Mouse (Mus musculus) gastrocnemius, adult 8-10 months (tissue): ENCODE data around the gene Slc25a4. TPM values are rescaled to one million over a fixed set of nuclear protein-coding genes. Genes with fewer than 3 reads are reported as not detected.

Experiments
- DNase-seq, 2 experiments: peaks; one replicate each; pipeline ENCODE4 v3.0.0; 2022; ENCODE audit warnings: low spot score in 2 of 2
- microRNA-seq: library from miRNA; unstranded; fragments of <30 nt; microRNA quantifications from one replicate; pipeline ENCODE4 v1.2.0, GENCODE M21; 2022
- total RNA-seq, 4 experiments: library from RNA; stranded (reverse); gene quantifications; 2 replicates each; pipeline ENCODE4 v1.2.4; 2022

Gene Slc25a4
- total RNA-seq, 4 experiments from 2014 or later: 2,862 to 3,030 (median 2,917) TPM

DNA sequence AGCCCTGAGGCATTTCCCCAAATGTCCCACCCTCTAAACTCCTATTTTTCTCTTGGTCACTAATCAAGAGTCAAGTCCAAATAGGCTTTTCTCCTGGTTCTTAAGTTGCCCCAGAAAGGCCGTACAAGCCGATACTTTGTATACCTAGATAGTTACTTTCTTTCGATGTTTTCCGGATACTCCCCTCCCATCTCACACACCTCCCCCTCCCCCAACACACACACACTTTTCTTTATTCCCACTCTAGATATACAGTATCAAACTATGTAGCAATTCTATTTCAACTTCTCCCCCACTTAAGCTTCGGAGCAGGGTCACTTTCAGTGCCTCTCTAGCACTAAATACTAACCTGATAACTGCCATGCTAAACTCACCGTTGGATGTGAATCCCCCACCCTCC is 5.0 kb downstream of the Slc25a4 start:
- DNase-seq: no peak

DNA sequence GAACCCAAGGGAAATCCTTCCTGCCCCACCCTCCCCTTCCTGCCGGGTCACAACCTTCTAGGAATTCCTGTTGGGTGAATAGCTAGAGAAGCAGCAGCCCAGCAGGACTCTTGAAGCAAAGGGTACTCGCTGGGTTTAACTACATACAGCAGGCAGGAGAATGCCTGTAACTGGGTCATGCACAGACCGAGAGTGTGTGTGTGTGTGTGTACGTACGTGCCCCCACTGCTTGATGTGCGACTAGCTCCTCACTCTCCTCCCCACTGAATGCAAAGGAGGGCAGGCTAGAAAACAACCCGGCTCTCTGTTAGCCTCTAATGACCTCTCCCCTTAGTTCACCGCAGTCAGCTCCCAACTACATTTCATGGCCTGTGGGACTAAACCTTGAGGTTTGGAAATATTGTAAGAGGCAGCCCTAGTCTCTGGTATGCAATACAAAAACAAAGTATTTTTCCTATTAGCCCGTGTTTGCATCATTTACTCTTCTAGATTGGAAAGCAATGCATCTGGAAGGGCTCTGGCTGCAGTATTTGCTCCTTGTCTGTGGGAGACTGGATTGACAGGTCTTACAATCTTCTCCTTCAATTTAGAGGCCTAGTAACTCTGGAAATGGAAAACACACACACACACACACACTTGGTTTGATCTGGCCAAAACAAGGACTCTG is 6.0 kb downstream of the Slc25a4 start:
- DNase-seq: no peak

DNA sequence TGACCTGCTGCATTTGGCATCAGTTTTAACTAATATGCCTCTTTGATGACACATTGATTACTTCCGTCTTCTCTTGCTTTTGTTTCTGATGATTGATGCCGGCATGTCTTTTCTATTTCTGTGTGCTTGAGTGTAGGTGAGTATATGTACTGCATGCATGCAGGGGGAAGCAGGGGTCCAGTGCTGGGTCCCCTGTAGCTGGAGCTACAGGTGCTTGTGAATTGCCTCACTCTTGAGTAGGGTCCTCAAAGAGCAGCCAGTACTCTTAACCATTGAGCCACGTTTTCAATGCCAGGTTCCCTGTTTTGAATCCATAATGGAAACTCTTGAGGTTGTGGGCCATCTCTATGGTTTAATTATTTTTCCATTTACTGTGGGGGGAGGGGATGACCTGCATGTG is 6.8 kb downstream of the Slc25a4 start:
- no peak for DNase-seq

DNA sequence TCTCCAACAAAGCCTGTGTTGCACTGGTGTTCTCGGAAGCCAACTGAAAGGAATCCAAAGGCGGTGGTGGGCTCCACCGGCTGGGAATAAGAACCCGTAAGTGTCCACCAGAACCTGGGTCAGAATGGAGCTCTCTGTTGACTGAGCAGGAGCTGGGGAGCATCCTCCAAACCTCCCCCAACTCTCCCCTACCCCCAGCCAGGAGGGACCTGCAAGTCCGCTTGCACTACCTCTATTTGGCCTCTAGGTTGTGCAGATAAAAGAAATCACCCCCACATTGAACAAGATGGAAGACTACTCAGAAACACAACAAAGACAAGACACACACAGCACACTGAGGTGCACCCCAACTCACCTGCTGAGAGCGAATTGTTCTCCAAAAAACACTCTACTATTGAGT is 8.7 kb downstream of the Slc25a4 start:
- DNase-seq: no peak

DNA sequence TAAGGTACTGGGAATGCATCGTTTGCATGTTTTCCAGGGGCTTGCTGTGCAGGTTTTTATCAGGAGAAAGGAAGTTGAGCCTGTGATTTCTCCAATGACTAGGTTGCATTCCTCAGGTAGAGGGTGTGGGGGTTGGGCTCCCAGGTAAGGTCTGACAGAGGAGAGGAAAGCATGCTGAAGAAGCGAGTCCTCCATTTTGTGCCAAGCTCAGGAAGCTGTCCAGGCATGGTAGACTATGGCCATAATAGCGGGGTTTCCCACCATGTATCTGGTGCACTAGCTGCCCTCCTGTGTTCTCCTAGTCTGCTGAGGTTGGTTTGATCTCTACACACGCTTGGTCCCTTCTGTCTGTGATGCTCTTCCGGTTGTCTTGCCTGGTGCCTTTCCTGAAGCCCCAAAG is 13.4 kb downstream of the Slc25a4 start:
- DNase-seq: no peak

DNA sequence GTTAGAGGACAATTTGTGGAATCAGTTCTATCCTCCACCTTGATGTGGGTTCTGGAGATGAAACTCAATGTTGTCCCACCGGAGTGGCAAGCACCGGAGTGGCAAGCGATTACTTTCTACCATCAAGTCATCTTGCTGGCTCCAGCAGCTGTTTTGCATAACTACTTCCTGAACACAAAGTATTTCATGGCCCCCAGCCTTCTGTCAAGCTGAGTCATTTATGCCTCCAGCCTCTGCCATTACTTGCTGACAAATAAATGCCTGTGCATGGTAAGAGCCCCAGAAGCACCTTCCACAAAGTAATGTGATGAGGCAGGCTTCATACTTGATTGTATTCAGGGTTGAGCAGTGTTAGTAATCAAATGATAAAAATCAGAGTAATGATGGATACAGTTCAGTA is 14.2 kb downstream of the Slc25a4 start:
- DNase-seq: no peak

DNA sequence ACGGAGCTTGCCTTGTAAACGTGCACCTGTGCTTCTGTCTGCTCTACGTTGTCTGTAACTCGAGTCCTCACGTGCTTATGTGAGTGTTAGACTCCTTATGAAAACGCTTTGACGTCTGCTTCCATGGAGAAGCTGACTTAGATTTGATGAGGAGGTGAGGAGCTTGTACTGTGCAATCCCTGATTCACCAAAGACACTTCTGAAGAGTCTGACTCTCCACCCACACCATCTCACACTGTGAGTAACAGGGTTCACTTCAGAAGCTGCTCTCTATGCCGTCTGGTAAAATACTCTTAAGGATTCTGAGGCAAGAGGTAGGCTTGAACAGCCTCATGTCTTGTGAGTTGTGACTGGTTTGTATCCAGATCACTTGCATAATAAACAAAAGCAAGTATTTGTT is 18.0 kb downstream of the Slc25a4 start:
- DNase-seq: no peak

DNA sequence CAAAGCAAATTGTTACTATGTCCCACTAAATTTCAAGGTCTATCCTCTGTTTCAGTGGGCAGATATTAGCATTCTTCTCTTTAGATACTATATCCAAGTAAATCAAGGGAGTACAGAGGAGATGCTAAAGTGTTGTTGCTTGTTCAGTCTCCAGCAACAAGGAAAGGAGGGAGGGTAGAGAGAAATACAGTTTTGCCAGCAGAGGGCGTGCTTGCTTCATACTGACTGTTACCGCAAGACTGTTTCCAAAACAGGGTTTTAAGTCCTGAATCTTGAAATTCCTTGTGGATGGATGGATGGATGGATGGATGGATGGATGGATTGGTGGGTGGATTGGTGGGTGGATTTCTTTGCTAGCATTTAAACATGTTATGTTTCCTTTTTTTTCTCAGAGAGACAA is 25.7 kb downstream of the Slc25a4 start:
- peak; percentile 22 to 43 for DNase-seq

DNA sequence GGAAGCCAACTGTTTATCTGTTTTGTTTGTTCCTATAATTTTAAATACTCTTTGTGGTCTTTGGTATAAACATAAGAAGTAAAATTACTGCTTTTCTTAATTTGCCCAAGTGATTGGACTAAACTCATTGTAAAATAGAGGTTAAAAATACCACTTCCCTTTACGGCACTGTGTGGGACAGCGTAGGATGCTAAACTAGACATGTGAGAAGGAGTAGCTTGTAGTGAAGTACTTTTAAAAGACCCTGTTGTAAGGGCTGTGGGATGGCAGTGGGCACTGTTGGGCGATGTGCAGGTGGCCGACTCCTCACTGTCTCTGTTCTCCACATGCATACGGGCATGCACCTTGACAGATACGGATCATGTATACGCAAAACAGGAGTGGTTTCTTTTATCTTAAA is 30.9 kb downstream of the Slc25a4 start:
- no peak for DNase-seq

DNA sequence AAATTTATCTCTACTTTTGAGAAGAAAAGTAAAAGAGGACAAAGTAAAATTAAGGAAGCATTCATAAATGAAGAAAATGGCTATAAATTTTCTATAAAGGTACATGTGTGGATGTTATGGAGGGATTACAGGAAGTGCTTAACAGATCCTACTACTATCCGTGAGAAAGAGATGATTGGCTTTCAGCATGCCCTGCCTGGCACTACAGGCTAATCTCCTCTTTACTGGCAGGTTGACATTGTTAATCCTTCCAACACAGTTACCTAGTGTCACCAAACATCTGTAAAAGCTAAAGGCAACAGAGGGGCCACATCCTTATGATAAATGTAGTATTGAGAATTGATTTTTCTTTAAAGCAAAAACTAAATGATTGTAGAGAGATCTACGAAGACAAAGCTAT is 37.4 kb downstream of the Slc25a4 start:
- DNase-seq: no peak

DNA sequence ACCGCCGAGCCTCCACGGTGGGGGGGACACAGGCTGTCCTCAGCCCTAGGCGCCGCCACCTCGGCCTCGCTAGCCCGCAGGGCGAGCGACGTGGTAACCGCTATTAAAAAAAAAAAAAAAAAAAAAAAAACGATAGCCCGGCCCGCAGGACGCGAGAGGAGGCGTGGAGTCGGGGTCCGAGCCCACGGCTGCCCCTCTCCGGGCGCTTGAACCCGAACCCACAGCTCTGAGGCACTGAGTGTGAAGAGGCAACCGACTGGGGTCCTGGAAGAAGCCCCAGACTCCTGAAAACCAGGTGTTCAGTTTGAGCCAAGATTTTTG is 47.3 kb downstream of the Slc25a4 start:
- DNase-seq: no peak

DNA sequence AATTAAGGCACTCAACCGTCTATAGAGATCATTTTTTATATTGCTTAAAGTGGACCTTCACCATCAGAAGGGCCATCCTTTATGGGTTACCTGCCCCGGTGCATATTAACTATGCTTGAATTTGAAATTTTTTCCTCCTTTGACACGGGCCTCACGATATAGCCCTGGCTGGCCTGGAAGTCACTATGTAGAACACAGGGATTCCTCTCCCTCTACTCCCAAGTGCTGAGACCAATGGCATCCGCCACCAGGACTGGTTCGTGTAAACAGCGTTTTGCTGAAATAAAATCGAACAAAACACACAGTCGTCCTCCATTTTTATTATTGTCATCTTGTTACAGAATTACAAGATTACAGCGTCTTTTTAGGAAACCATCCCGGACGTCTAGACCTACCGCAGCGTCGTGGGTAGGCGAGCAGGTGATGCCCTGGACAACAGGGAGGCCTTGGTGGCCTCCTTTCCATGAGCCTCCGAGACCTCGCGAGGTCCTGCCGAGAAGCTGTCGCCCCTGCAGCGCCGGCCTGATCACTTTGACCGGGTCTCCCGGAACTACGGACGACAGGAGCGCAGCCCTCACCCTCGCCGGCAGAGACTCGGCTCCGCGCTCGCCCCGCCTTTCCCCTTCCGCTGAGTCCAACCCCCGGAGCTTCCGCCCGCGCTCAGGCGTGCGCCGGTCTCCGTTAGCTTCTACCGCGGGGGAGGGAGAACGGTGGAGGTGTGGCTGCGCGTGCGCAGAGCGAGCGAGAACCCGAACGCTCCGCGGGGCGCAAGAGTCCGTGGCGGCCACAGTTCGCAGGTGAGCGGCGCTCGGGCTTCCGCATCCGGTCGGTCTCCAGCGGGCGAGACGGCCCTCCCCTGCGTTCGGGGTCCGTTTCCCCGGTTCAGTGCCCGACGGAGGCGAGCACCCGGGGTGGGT is 47.9 kb downstream of the Slc25a4 start:
- peak; percentile 90 to 94 for DNase-seq

Small RNA genes lying within 50 kb of the gene (microRNA-seq; reads per million reads assigned to microRNA genes)
- gene Gm23812: not detected

Other genes starting within 250 kb of the Slc25a4 start
- gene 1700029J07Rik, start 236.0 kb downstream of the Slc25a4 start, total RNA-seq: under 1 TPM; 0.27 to 0.62 (median 0.37) TPM
- gene Ufsp2, start 235.8 kb downstream of the Slc25a4 start, total RNA-seq: 10 to 100 TPM; 37.2 to 41.5 (median 39.0) TPM
- 1 to 10 TPM; 2.0 to 3.1 (median 2.7) TPM for gene Lrp2bp, start 212.0 kb downstream of the Slc25a4 start, total RNA-seq
- gene Ankrd37, start 205.6 kb downstream of the Slc25a4 start, total RNA-seq: 1 to 10 TPM; 2.2 to 3.5 (median 2.7) TPM
- gene Cfap97, start 59.5 kb downstream of the Slc25a4 start, total RNA-seq: 10 to 100 TPM; 13.5 to 17.4 (median 14.5) TPM
- gene Snx25, start 59.1 kb downstream of the Slc25a4 start, total RNA-seq: 1 to 10 TPM; 5.1 to 7.0 (median 6.2) TPM
- 1 to 10 TPM in 2 of 4 experiments, under 1 TPM in 2; 0.75 to 1.7 (median 1.0) TPM for gene Helt, start 83.4 kb upstream of the Slc25a4 start, total RNA-seq